Mouse (Mus musculus) liver, adult 2 months (tissue): ENCODE measurements at regions not wholly inside any gene's neighbourhood (a gene's known extent, or its start where the extent isn't known, plus 50 kb on each side); places are given as distances from the start of the nearest gene placed in this dataset.

Experiments used
- DNase-seq: peaks from one replicate; pipeline ENCODE4 v3.0.0-alpha.2; 2011; ENCODE audit warnings: low read depth, low spot score; ENCODE audit errors: extremely low read depth
- H3K27ac ChIP-seq: fragments of 200-500 bp; replicated peaks from 2 replicates; pipeline ENCODE4 v1.5.1; 2012; ENCODE audit warnings: low read depth, mild to moderate bottlenecking, control low read depth, inconsistent platforms, low read length; ENCODE audit not compliant: insufficient read depth
- H3K27me3 ChIP-seq: fragments of 200-500 bp; 2 replicates; pipeline ENCODE4 v1.6.1; 2012; ENCODE audit warnings: mild to moderate bottlenecking, moderate library complexity, low read length, inconsistent platforms; ENCODE audit not compliant: control insufficient read depth, insufficient read depth
- H3K36me3 ChIP-seq: fragments of 200-500 bp; 2 replicates; pipeline ENCODE4 v1.6.1; 2012; ENCODE audit warnings: low read length, inconsistent platforms; ENCODE audit not compliant: control insufficient read depth, insufficient read depth
- H3K4me1 ChIP-seq: fragments of 200-500 bp; 2 replicates; pipeline ENCODE4 v1.6.1; 2011; ENCODE audit warnings: low read length; ENCODE audit not compliant: control insufficient read depth, insufficient read depth
- H3K4me3 ChIP-seq: fragments of 200-500 bp; 2 replicates; pipeline ENCODE4 v1.5.1; 2011; ENCODE audit warnings: low read depth, mild to moderate bottlenecking, control low read depth, low read length, moderate library complexity; ENCODE audit not compliant: insufficient read depth
- H3K79me2 ChIP-seq: fragments of 200-500 bp; 2 replicates; pipeline ENCODE4 v1.6.1; 2012; ENCODE audit warnings: inconsistent platforms, mild to moderate bottlenecking, low read length, moderate library complexity; ENCODE audit not compliant: control insufficient read depth, insufficient read depth
- H3K9ac ChIP-seq: fragments of 200-500 bp; 2 replicates; pipeline ENCODE4 v1.6.1; 2012; ENCODE audit warnings: low read depth, mild to moderate bottlenecking, control low read depth, inconsistent platforms, low read length
- CTCF ChIP-seq: fragments of 200-500 bp; IDR thresholded peaks from 2 replicates; pipeline ENCODE4 v1.5.1; 2011; ENCODE audit warnings: low read depth, low read length, control low read depth
- POLR2A ChIP-seq: fragments of 200-500 bp; IDR thresholded peaks from 2 replicates; pipeline ENCODE4 v1.6.1; 2011; ENCODE audit warnings: low read length, control low read depth; ENCODE audit not compliant: insufficient read depth; ENCODE audit errors: extremely low read depth
- WGBS: fragments of 180-500 bp; shearing (Covaris S2); methylation state at CpG from one replicate; pipeline ENCODE4 v1.1.7; 2018; 5-methylcytosine and 5-hydroxymethylcytosine counted together

DNA sequence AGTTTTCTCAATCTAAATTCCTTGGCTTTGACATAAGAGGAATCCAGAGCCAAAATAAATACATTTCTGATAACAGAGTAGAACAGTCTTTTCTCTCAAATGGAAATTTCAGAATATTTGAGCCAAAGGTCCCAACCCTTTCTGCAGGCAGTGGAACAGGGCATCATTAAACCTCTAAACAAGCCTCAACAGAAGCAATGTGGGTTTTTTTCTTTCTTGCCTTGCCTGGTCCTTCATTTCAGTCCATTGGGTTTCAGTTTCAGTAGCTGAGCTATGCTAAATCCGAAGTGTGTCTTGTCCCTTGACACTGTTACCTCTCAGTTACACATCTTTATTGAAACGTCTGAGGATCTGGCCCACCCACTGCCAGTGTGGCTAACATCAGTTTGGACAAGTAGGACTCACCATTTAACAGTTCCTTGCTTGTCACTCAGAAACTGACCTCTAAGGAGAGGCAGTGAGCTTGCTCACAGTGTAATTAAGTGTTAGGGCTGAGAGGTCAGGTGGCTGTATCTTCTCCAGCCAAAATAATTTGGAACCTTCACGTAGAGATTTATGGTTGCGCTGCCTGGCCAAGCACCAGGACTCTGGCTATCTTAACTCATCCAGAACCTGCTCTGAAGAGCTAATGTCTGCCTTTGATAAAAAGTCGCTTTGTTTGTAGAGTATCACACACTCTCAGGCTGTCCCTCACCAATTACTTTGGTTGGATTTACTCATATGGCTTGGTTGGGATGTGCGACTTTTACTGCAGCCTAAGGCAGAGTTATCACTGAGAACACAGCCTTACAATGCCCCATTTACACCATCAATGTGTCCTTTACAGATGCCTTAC, 545.2 kb downstream of the Efnb2 start:
- H3K4me1 ChIP-seq: no peaks in the 10 kb centered on the region
- DNase-seq: no peak
- H3K27ac ChIP-seq: no peak overlapping the region
- H3K79me2 ChIP-seq: no peaks in the 10 kb centered on the region
- TF ChIP-seq CTCF (no peak), POLR2A (no peak)
- H3K4me3 ChIP-seq: no peak overlapping the region
- no peaks in the 10 kb centered on the region for H3K27me3 ChIP-seq
- H3K36me3 ChIP-seq: no peaks in the 10 kb centered on the region
- WGBS: 71% methylated on average over 6 of the region's 6 CpGs
- no peak overlapping the region for H3K9ac ChIP-seq

- H3K79me2 ChIP-seq: no peaks in the 10 kb centered on the region
- DNase-seq: no peak
- no peaks in the 10 kb centered on the region for H3K4me1 ChIP-seq
- H3K27me3 ChIP-seq: no peaks in the 10 kb centered on the region
- no peaks in the 10 kb centered on the region for H3K36me3 ChIP-seq
- 68% methylated on average over 3 of the region's 3 CpGs for WGBS
- TF ChIP-seq POLR2A (no peak), CTCF (no peak)
- no peak overlapping the region for H3K27ac ChIP-seq
- no peak overlapping the region for H3K9ac ChIP-seq
- no peak overlapping the region for H3K4me3 ChIP-seq
Observed at GRCm38 (mm10) chr8:8114604-8115003, 546.4 kb downstream of the Efnb2 start.

DNA sequence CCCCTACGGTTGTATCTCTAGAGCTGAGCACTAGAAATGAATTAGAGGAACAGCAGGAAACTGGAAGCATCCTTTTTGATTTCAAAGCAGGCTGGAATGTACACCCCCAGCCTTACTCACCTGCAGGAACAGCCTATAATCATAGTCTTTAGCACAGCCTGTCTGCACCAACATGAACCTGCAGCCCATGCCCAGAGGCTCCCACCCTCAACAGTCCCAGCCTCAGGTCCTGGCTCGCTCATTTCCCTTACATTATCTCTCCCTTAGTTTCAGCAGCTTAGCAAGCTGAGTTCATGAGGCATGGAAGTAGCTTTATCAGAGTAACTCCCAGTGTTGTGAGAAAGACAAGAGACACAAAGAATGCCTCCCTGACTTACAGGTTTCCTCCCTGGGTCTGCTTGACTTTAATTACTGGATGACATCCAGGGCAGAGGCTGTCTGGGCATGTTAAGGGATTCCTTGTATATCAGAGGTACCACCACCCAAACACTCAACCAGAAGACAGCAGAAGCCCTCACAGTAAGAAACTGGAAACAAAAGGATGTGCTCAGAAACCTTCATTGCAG, 551.2 kb downstream of the Efnb2 start:
- H3K79me2 ChIP-seq: no peaks in the 10 kb centered on the region
- no peak overlapping the region for H3K4me3 ChIP-seq
- H3K27ac ChIP-seq: no peak overlapping the region
- 71% methylated on average over 2 of the region's 2 CpGs for WGBS
- no peaks in the 10 kb centered on the region for H3K4me1 ChIP-seq
- H3K36me3 ChIP-seq: no peaks in the 10 kb centered on the region
- TF ChIP-seq CTCF: no peak
- TF ChIP-seq POLR2A: no peak
- DNase-seq: no peak
- H3K9ac ChIP-seq: no peak overlapping the region
- no peaks in the 10 kb centered on the region for H3K27me3 ChIP-seq

DNA sequence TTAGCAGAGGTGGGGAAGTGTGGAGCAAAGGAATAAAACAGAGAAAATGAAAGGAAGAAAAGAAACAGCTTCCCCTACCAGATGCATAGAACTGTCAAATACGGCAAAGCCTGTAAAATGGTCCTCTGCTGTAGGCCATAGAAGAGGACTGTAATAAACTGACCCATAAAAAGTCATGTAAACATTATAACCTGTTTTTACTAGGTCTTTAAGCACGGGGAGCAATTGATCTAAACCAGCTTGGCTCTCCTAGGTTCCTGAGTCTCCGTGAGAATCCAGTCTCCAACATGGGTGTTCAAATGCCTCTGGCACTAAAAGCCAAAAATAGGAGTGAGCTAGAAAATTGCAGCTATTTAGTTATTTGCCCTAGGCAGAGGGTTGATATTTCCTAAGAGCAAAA, 557.5 kb downstream of the Efnb2 start:
- no peak for DNase-seq
- WGBS: 80% methylated on average over 3 of the region's 3 CpGs
- Histone ChIP-seq H3K4me3 (no peak overlapping the region), H3K9ac (no peak overlapping the region), H3K36me3 (no peaks in the 10 kb centered on the region), H3K27ac (no peak overlapping the region), H3K79me2 (no peaks in the 10 kb centered on the region), H3K27me3 (no peaks in the 10 kb centered on the region), H3K4me1 (no peaks in the 10 kb centered on the region)
- TF ChIP-seq POLR2A (no peak), CTCF (no peak)

DNA sequence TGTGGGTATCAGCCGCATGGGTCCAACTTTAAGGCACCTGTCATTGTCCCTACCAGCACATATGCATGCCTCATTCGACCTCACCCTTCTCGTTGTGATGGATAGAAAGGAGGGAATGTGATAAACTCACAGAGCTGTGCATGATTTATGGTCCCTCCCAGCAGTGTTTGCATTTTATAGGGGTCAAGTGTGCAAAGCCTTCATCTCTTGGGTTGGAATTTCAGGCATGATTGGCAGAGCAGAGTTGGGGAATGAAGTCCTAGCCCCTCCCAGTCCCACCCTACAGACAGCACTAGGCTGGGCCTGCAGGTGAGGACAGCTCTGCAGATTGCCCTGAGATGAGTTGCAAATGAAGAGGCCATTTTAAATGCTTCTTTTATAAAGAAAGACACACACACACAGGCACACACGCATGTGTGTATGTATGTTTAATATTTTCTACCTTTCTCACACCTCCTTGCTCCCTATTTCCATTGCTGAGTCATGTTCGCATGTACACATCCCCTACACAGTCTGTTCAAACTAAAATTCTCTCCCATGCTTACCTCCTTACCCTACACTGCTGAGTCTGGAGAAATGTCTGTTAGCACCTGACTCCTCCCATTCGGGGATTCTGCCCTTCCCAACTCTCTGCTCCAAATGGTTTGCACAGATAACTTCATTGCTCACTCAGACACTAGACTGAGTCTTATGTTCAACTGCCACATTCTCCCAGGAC, 558.9 kb downstream of the Efnb2 start:
- no peak for DNase-seq
- Histone ChIP-seq H3K4me3 (no peak overlapping the region), H3K79me2 (no peaks in the 10 kb centered on the region), H3K4me1 (no peaks in the 10 kb centered on the region), H3K27ac (no peak overlapping the region), H3K9ac (no peak overlapping the region), H3K27me3 (no peaks in the 10 kb centered on the region), H3K36me3 (no peaks in the 10 kb centered on the region)
- TF ChIP-seq POLR2A (no peak), CTCF (no peak)
- 79% methylated on average over 6 of the region's 6 CpGs for WGBS
